Mouse (Mus musculus): ENCODE measurements around the gene Bcap31. TPM values are rescaled to one million over a fixed set of nuclear protein-coding genes. Genes with fewer than 3 reads are reported as not detected.

The Bcap31 gene
- polyA plus RNA-seq (2012; fragmentation: generic; extraction: Trizol): 100 to 1,000 TPM; 193 to 264 TPM

DNA sequence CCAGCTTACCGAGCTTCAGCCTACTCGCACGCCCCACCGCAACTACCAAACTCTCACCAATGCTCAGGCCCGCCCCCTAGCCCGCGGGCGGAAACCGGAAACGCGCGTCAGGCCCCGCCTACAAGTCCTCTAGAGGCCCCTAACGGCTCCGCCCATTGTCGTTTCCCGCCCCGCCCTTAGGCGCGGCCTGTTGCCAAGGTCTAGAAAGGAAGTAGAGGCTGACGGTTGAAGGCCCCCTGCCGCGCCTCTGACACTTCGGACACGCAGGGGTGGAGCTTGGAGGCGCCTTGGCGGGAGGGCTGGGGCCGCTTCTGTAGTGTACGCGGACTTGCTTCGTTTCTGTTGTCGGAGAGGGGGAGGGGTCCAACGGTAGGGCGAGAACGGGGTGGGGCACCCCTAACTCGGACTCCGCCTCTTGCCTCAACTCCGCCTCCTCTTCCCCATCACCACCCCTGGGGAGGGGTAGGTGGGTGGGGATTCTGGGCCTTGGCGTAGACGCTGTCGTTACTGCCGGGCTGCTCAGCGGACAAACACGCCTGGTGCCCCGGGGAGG is at the start of gene Bcap31, which contains the start of gene Abcd1:
Bcap31 (minus strand) TSS at position 67 of the 553 bp plus-strand sequence.
Abcd1 (plus strand) TSS at position 489 of the 553 bp plus-strand sequence.

GRCm38 (mm10) chrX:73756334-73757140 is 40.6 kb upstream of the Bcap31 start, which contains the start of gene Plxnb3:
Gene Plxnb3 (plus strand): TSS chrX:73757090.

DNA sequence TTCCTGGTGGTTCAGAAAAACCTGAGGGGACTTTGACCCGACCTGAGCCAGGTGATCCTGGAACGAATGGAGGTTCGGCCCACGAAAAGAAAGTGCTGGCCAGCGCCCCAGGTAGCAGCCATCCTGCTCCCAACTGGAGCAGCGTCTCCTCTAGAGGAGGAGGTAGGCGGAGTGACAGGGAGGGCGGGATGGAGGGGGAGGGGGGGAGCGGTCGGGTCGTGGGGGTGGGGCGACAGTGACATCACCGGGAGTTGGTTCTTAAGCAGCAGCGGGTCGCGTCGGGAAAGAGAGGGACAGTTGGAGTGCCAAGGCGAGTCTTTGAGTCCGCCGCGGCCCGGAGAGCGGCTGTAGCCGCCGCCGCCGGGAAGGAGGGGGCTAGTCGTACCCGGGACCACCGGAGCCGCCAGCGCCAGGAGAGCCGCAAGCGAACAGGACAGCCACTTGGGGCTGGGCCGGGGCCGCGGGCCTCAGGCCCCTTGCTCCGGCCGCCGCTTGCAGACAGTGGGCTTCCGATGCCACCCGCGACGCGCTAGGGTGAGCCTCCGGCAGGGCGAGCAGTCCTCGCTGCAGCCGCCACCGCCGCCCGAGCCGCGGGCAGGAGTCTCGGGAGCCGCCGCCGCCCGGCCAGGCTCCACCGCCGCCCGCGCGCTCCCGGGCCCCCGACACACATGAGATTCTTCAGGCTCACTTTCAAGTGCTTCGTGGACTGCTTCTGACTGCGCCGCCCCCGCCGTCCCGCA is 42.9 kb downstream of the Bcap31 start, which contains the start of gene Slc6a8:
Slc6a8 (plus strand) TSS at position 272 of the 740 bp plus-strand sequence.

DNA sequence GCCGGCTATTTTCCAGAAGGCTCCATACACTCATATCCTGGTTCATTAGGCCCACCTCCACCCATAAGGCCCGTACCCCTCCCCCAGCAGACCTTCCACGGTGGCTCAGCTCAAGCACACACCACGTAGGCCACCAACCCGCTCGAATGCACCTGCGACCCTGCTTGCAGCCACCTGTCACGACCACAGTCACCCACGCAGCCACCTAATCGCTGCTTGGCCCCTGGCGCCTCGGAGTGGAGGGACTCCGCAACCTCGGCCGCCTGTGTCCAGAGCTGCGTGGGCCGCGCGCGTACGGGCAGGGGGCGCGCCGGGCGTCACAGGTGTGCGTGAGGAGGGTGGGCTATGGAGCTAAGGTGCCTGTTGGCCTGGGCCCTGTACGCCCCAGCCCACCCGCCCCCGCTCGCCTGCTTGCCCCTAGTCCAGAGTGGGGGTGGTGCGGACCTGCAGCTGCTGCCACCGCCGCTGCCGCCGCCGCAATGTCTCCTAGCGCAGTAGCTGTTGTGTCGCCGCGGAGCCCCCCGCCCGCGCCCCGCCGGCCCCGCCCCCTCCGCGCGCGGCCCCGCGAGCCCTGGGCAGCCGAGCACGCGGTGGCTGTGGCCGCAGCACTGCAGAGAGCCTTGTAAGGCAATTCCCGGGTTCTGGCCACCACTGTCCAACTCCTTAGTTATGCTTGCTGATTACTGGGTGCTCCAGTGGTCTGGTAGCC is 56.2 kb downstream of the Bcap31 start, which contains the start of gene Pnck:
Pnck (minus strand) TSS at position 543 of the 709 bp plus-strand sequence.

GRCm38 (mm10) chrX:73639255-73639675 is 76.7 kb downstream of the Bcap31 start, which contains the start of gene Dusp9:
Gene Dusp9 (plus strand): TSS chrX:73639419.

Other genes starting within 250 kb of the Bcap31 start
- 1,000 to 10,000 TPM; 1,065 to 2,644 TPM for gene Bgn, start 232.6 kb downstream of the Bcap31 start, polyA plus RNA-seq (2012; fragmentation: generic; extraction: Trizol)
- under 1 TPM in 1 of 2 experiments, not detected in 1; 0.01 TPM for gene Atp2b3, start 213.1 kb downstream of the Bcap31 start, polyA plus RNA-seq (2012; fragmentation: generic; extraction: Trizol)
- under 1 TPM in 1 of 2 experiments, not detected in 1; 0.01 TPM for gene Dusp9, start 76.8 kb downstream of the Bcap31 start, polyA plus RNA-seq (2012; fragmentation: generic; extraction: Trizol)
- gene Pnck, start 56.1 kb downstream of the Bcap31 start, polyA plus RNA-seq (2012; fragmentation: generic; extraction: Trizol): under 1 TPM in 1 of 2 experiments, not detected in 1; 0.04 TPM
- gene Slc6a8, start 43.0 kb downstream of the Bcap31 start, polyA plus RNA-seq (2012; fragmentation: generic; extraction: Trizol): 10 to 100 TPM; 44.2 to 57.7 TPM
- gene Abcd1, start 422 bp upstream of the Bcap31 start, polyA plus RNA-seq (2012; fragmentation: generic; extraction: Trizol): 10 to 100 TPM in 1 of 2 experiments, 1 to 10 TPM in 1; 9.6 to 31.9 TPM
- under 1 TPM; 0.01 to 0.14 TPM for gene Plxnb3, start 40.9 kb upstream of the Bcap31 start, polyA plus RNA-seq (2012; fragmentation: generic; extraction: Trizol)
- under 1 TPM; 0.05 TPM for gene Srpk3, start 58.2 kb upstream of the Bcap31 start, polyA plus RNA-seq (2012; fragmentation: generic; extraction: Trizol)
- 100 to 1,000 TPM; 163 to 221 TPM for gene Idh3g, start 70.7 kb upstream of the Bcap31 start, polyA plus RNA-seq (2012; fragmentation: generic; extraction: Trizol)
- gene Ssr4, start 70.9 kb upstream of the Bcap31 start, polyA plus RNA-seq (2012; fragmentation: generic; extraction: Trizol): 100 to 1,000 TPM; 325 to 480 TPM
- 10 to 100 TPM in 1 of 2 experiments, 1 to 10 TPM in 1; 6.4 to 20.0 TPM for gene Pdzd4, start 108.8 kb upstream of the Bcap31 start, polyA plus RNA-seq (2012; fragmentation: generic; extraction: Trizol)
- gene Avpr2, start 175.9 kb upstream of the Bcap31 start, polyA plus RNA-seq (2012; fragmentation: generic; extraction: Trizol): under 1 TPM in 1 of 2 experiments, not detected in 1; 0.04 TPM
- 1 to 10 TPM in 1 of 2 experiments, under 1 TPM in 1; 0.99 to 3.3 TPM for gene L1cam, start 179.9 kb upstream of the Bcap31 start, polyA plus RNA-seq (2012; fragmentation: generic; extraction: Trizol)
- under 1 TPM; 0.06 to 0.70 TPM for gene Arhgap4, start 205.7 kb upstream of the Bcap31 start, polyA plus RNA-seq (2012; fragmentation: generic; extraction: Trizol)
- 100 to 1,000 TPM; 112 to 318 TPM for gene Naa10, start 205.8 kb upstream of the Bcap31 start, polyA plus RNA-seq (2012; fragmentation: generic; extraction: Trizol)
- 100 to 1,000 TPM in 1 of 2 experiments, 10 to 100 TPM in 1; 72.0 to 105 TPM for gene Renbp, start 214.7 kb upstream of the Bcap31 start, polyA plus RNA-seq (2012; fragmentation: generic; extraction: Trizol)